Mouse (Mus musculus) frontal cortex, adult (tissue): ENCODE results near the gene Rab7.
"Not testable (repeated sequence)": the region's sequence is repeated elsewhere in the genome, so short reads cannot be mapped to it uniquely, and the experiment has no call there.

Source experiments
- ATAC-seq: cut with Nextera tagmentation; 2 replicates; pipeline ENCODE4 v1.9.2; 2017; ENCODE audit warnings: mild to moderate bottlenecking, moderate library complexity, mixed read lengths; ENCODE audit not compliant: low TSS enrichment

Rab7 gene

GRCm38 (mm10) chr6:88054081-88054835, 9.2 kb upstream of the Rab7 start:
- no peak for ATAC-seq

DNA sequence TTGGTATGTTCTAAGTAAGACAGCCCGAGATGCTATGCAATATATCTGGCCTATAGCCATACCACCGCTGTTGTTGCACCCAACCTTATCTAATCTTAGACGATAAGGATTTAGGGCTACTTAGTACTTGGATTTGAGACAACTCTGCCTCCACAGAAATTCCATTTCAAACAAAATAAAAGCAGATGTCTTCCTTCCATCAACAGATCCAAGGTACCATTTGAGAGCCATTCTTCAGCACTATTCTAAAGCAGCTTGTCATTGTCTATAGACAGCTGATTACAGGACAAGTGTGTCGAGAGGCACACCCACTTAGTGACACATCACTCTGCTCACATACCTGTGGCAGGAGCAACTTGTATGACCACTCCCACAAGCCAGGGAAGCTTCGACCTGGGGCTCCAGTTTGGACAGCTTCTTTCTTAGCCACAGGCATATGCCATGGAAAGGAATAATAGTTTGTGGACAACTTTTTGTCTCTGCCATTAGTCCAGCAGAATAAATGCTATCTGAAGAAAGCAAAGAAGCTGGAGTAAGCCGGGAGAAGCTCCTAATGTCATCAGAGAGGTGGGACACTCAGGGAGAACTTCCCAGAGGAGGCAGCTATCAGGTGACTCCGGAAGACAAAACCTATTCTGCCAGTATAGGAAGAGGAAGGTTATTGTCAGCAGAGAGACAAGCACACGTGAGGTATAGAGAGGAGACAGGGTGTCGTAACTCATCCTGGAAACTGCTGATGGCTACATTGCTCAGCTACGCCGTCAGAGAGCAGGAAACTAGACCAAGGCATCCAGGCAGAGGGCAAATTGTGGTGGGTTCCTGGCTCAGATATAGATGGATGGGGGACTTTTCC, 8.4 kb upstream of the Rab7 start:
- ATAC-seq = no peak

DNA sequence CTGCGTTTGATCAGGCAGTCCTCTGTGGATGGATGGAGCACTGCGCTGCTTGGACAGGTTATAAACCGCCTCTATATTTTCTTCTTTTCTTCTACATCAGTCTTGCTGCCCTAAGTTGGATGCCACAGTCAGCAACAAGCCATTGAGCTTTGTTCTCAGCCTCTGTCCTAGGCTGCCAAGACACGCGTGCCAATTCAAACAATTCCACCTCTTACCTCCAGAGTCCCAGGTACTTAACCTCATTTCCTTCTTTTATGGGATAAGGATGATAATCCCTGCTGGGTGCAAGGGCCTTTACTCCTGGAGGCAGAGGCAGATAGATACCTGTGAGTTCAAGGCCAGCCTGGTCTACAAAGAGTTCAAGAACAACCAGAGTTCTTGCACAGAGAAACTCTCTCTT, 6.1 kb upstream of the Rab7 start:
- ATAC-seq = no peak

GRCm38 (mm10) chr6:88049008-88049407, 3.9 kb upstream of the Rab7 start:
- ATAC-seq = no peak

GRCm38 (mm10) chr6:88047853-88048252, 2.8 kb upstream of the Rab7 start:
- ATAC-seq = no peak

- no peak for ATAC-seq
Observed at GRCm38 (mm10) chr6:88045406-88045766, 316 bp upstream of the Rab7 start.

GRCm38 (mm10) chr6:88044234-88044576, 865 bp downstream of the Rab7 start:
- ATAC-seq = no peak

- ATAC-seq = no peak
Observed at GRCm38 (mm10) chr6:88042336-88042735, 2.7 kb downstream of the Rab7 start.

- no peak for ATAC-seq
Observed at GRCm38 (mm10) chr6:88041221-88041620, 3.8 kb downstream of the Rab7 start.

DNA sequence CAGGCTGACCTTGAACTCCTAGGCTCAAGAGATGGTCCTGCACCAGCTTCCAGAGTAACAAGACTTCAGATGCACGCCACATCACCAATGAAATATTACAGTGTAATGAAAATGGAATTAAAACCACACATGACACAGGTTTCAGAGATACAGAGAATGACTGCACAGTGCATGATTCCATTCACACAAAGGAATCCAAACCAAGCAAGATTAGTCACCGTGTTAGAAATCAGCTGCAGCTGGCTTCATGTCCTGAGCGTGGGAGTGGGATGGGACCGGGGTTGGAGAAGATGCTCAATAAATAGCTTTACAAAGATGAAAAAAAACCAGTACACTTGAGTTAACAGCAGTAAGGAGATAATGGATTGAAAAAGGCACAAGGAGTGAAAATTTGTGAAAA, 5.6 kb downstream of the Rab7 start:
- peak; percentile 64 for ATAC-seq

DNA sequence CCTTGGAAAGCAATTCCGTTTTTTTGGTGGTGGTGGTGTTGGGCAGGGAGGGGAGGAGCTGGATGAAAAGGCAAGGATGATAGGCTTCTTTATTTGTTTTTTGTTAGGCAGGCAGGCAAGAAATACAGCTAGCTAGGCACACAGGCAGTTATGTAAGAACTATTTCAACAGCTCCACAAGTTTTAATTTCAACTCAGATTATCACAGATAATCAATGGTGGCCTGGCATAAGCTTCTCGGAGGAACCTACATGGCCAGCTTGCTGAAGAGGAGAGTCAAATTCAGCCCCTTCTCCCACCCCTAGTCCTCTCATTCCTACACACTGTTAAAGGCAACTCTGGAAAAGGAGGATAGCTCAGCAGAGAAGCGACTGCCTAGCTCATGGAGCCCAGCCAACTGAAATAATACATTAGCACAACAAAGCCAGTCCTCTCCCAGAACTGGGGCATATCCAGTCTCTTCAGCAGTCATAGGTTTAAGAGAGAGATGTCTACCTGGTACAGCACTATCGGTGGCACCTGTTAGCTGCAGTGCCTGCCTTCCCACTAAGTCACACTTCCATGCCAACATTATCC, 7.5 kb downstream of the Rab7 start:
- peak; percentile 35; the same call in 1 of the 2 replicates for ATAC-seq

GRCm38 (mm10) chr6:88033504-88033903, 11.6 kb downstream of the Rab7 start:
- ATAC-seq = no peak

- ATAC-seq = no peak
Observed at GRCm38 (mm10) chr6:88030432-88030831, 14.6 kb downstream of the Rab7 start.

- ATAC-seq = peak; percentile 90
Observed at GRCm38 (mm10) chr6:88027390-88027789, 17.7 kb downstream of the Rab7 start.

- no peak for ATAC-seq
Observed at GRCm38 (mm10) chr6:88023316-88023890, 21.7 kb downstream of the Rab7 start.

GRCm38 (mm10) chr6:88019154-88019553, 25.9 kb downstream of the Rab7 start:
- no peak for ATAC-seq

DNA sequence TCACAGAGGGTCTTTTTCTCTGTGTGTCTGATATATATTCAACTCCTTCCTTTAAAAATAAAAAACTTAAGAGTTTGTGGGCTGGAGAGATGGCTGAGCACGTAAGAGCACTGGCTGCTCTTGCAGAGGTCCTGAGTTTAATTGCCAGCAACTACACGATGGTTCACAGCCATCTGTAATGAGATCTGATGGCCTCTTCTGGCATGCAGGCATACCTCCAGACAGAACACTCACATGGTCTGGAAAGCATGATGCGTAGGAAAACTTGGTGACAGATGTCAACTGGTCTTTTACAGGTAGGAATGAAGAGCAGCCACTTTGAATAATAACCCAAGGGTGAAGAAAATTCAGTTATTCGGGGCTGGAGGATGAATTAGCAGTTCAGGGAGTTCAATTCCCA, 27.2 kb downstream of the Rab7 start:
- ATAC-seq = no peak

- no peak for ATAC-seq
Observed at GRCm38 (mm10) chr6:88015797-88016196, 29.3 kb downstream of the Rab7 start.

DNA sequence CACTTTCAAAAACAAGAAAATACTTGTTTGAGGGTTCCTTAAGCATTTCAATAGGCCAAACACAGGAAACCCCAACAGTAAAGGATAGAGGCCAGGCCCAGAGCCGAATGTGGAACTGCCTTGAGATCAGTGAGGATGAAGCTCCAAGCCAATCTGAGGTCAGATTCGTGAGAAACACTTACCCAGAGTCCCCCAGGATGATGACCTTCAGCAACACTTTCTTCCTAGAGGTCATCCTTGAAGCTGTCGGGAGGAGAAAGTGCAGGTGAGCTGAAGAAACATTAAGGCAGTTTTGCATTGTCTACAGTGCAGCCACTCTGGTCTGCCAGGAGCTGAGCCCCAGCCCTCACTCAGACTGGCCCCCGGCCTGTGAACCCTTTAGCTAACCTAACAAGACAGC, 31.6 kb downstream of the Rab7 start:
- ATAC-seq = no peak

- ATAC-seq = no peak
Observed at GRCm38 (mm10) chr6:88012601-88013000, 32.5 kb downstream of the Rab7 start.

GRCm38 (mm10) chr6:88011106-88011505, 34.0 kb downstream of the Rab7 start:
- not testable (repeated sequence) for ATAC-seq

- no peak for ATAC-seq
Observed at GRCm38 (mm10) chr6:88009209-88009608, 35.9 kb downstream of the Rab7 start.

GRCm38 (mm10) chr6:88004773-88005172, 40.3 kb downstream of the Rab7 start:
- ATAC-seq = not testable (repeated sequence)
